Mouse (Mus musculus): ENCODE measurements around the gene Sptb. TPM values are rescaled to one million over a fixed set of nuclear protein-coding genes. Genes with fewer than 3 reads are reported as not detected.

Gene Sptb
- polyA plus RNA-seq, 1 experiment: 3.3 TPM

DNA sequence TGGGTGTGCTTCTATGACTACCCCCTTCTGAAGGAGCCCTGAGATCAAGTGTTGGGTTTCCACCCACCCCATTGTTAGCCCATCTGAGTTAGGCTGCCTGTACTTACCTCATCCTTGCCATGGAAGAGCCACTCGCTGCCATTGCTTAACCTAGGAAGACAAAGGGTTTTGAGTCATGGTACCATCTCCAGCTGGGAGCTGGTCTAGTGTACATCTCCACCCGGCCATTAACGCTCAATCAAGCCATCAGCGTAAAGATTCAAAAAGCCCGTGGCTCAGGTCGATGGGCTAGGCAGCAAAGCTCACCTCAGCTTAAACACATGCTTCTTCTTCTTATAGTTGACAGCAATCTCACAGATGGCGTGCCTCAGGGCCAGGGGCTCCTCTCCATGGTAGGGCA is 126.9 kb downstream of the Sptb start:
- no peak for TF ChIP-seq CTCF (IDR thresholded peaks at IDR 0.05; ENCODE audit: insufficient read depth, low read length)
- H3K4me3 ChIP-seq (replicated peaks; ENCODE audit: extremely low read depth, low read depth, low read length): no peak overlapping the region
- H3K4me1 ChIP-seq (ENCODE audit: control insufficient read depth, insufficient read depth, low read length): no peaks in the 10 kb centered on the region
- WGBS: 94% methylated on average over 7 of the region's 7 CpGs
- DNase-seq: no peak

DNA sequence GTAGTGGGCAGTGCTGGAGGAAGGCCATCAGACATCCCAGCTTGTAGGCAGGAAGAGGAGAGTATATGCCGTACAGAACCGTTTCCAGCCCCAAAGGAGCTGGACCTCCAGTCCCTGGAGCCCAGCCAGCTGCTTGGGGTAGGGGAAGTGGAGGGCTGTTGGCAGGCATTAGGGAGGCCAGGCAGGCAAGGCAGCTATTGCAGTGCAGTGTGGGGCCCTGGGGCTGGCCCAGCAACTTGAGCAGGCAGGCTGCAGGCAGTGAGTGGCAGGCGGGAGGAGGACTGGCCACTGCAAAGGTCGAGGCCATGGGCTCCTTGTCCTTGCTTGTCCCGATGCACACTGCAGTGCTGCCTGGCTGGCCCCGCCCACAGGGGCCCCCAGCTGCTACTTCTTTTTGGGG is 127.5 kb downstream of the Sptb start:
- no peaks in the 10 kb centered on the region for H3K4me1 ChIP-seq (ENCODE audit: control insufficient read depth, insufficient read depth, low read length)
- 15% methylated on average over 6 of the region's 6 CpGs for WGBS
- no peak for TF ChIP-seq POLR2A (IDR thresholded peaks at IDR 0.05; ENCODE audit: borderline replicate concordance, extremely low read depth, low read depth, low read length)
- no peak for DNase-seq
- no peak overlapping the region for H3K4me3 ChIP-seq (replicated peaks; ENCODE audit: extremely low read depth, low read depth, low read length)

DNA sequence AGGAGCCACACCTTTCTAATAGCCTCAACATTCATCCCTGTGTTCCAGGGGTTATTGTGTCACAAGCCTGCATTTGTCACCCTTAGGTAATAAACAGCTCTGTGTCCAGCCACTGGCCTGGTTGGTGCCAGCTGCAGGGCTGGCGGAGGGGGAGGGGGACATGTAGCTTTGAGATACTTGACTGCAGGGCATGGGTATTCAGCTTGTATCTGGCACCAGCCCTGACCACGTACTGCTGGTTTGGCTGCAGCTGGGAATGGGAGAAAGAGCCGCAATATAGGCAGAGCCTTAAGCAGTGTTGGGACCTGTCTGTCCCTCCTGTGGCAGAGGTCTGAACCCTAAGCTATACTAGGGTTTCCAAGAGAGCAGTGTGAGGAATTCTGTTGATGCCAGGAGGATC is 128.2 kb downstream of the Sptb start:
- TF ChIP-seq POLR2A (IDR thresholded peaks at IDR 0.05; ENCODE audit: borderline replicate concordance, extremely low read depth, low read depth, low read length): no peak
- no peak for TF ChIP-seq CTCF (IDR thresholded peaks at IDR 0.05; ENCODE audit: insufficient read depth, low read length)
- Histone ChIP-seq H3K4me3 (replicated peaks; ENCODE audit: extremely low read depth, low read depth, low read length) (no peak overlapping the region), H3K4me1 (ENCODE audit: control insufficient read depth, insufficient read depth, low read length) (no peaks in the 10 kb centered on the region)
- DNase-seq: no peak
- WGBS: 82% methylated on average over 3 of the region's 3 CpGs

- TF ChIP-seq POLR2A (IDR thresholded peaks at IDR 0.05; ENCODE audit: borderline replicate concordance, extremely low read depth, low read depth, low read length): no peak
- no peak for TF ChIP-seq CTCF (IDR thresholded peaks at IDR 0.05; ENCODE audit: insufficient read depth, low read length)
- WGBS: 87% methylated on average over 1 of the region's 1 CpGs
- no peak for DNase-seq
- Histone ChIP-seq H3K4me3 (replicated peaks; ENCODE audit: extremely low read depth, low read depth, low read length) (no peak overlapping the region), H3K4me1 (ENCODE audit: control insufficient read depth, insufficient read depth, low read length) (no peaks in the 10 kb centered on the region)
Observed at GRCm38 (mm10) chr12:76579806-76580205, 130.5 kb downstream of the Sptb start.

- Histone ChIP-seq H3K4me1 (ENCODE audit: control insufficient read depth, insufficient read depth, low read length) (no peaks in the 10 kb centered on the region), H3K4me3 (replicated peaks; ENCODE audit: extremely low read depth, low read depth, low read length) (no peak overlapping the region)
- no peak for DNase-seq
- 56% methylated on average over 2 of the region's 2 CpGs for WGBS
- TF ChIP-seq POLR2A (IDR thresholded peaks at IDR 0.05; ENCODE audit: borderline replicate concordance, extremely low read depth, low read depth, low read length) (no peak), CTCF (IDR thresholded peaks at IDR 0.05; ENCODE audit: insufficient read depth, low read length) (no peak)
Observed at GRCm38 (mm10) chr12:76578465-76578864, 131.9 kb downstream of the Sptb start.

- no peak for DNase-seq
- 77% methylated on average over 16 of the region's 16 CpGs for WGBS
Observed at GRCm38 (mm10) chr12:76577858-76578257, 132.5 kb downstream of the Sptb start.

GRCm38 (mm10) chr12:76576806-76577205 is 133.5 kb downstream of the Sptb start:
- DNase-seq: no peak
- no peak for TF ChIP-seq POLR2A (IDR thresholded peaks at IDR 0.05; ENCODE audit: borderline replicate concordance, extremely low read depth, low read depth, low read length)
- no peak for TF ChIP-seq CTCF (IDR thresholded peaks at IDR 0.05; ENCODE audit: insufficient read depth, low read length)
- Histone ChIP-seq H3K4me3 (replicated peaks; ENCODE audit: extremely low read depth, low read depth, low read length) (no peak overlapping the region), H3K4me1 (ENCODE audit: control insufficient read depth, insufficient read depth, low read length) (no peaks in the 10 kb centered on the region)
- 94% methylated on average over 8 of the region's 8 CpGs for WGBS

More at GRCm38 (mm10) chr12:76577858-76578257, 132.5 kb downstream of the Sptb start:
- Histone ChIP-seq H3K4me3 (replicated peaks; ENCODE audit: extremely low read depth, low read depth, low read length) (no peak overlapping the region), H3K4me1 (ENCODE audit: control insufficient read depth, insufficient read depth, low read length) (no peaks in the 10 kb centered on the region)
- TF ChIP-seq CTCF (IDR thresholded peaks at IDR 0.05; ENCODE audit: insufficient read depth, low read length): no peak
- TF ChIP-seq POLR2A (IDR thresholded peaks at IDR 0.05; ENCODE audit: borderline replicate concordance, extremely low read depth, low read depth, low read length): no peak

- no peaks in the 10 kb centered on the region for H3K4me1 ChIP-seq (ENCODE audit: control insufficient read depth, insufficient read depth, low read length)
- WGBS: 90% methylated on average over 9 of the region's 9 CpGs
- no peak overlapping the region for H3K4me3 ChIP-seq (replicated peaks; ENCODE audit: extremely low read depth, low read depth, low read length)
- TF ChIP-seq POLR2A (IDR thresholded peaks at IDR 0.05; ENCODE audit: borderline replicate concordance, extremely low read depth, low read depth, low read length): no peak
- no peak for TF ChIP-seq CTCF (IDR thresholded peaks at IDR 0.05; ENCODE audit: insufficient read depth, low read length)
- DNase-seq: no peak
Observed at GRCm38 (mm10) chr12:76576061-76576460, 134.3 kb downstream of the Sptb start.

DNA sequence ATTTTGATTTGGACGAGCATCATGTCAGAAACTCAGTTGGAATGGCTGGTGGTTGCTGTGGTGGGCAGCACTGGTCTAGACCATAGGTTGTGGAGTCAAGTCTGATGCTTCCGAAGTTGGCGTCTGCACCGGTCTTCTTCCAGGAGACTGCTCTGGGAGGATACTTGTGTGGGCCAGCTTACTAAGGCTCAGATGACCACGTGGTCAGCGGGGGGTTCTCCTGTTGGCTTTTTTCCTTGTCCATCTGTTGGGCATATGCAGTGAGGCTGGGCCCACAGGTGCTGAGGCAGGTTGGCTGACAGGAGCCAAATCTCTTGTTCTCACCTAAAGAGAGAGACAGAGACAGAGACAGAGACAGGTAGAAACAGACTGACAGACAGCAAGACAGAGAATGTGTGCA is 135.5 kb downstream of the Sptb start:
- no peak for DNase-seq
- 96% methylated on average over 6 of the region's 6 CpGs for whole genome bisulfite sequencing
- Histone ChIP-seq H3K4me1 (ENCODE audit: control insufficient read depth, insufficient read depth, low read length) (no peaks in the 10 kb centered on the region), H3K4me3 (replicated peaks; ENCODE audit: extremely low read depth, low read depth, low read length) (no peak overlapping the region)
- TF ChIP-seq CTCF (IDR thresholded peaks at IDR 0.05; ENCODE audit: insufficient read depth, low read length) (no peak), POLR2A (IDR thresholded peaks at IDR 0.05; ENCODE audit: borderline replicate concordance, extremely low read depth, low read depth, low read length) (no peak)

DNA sequence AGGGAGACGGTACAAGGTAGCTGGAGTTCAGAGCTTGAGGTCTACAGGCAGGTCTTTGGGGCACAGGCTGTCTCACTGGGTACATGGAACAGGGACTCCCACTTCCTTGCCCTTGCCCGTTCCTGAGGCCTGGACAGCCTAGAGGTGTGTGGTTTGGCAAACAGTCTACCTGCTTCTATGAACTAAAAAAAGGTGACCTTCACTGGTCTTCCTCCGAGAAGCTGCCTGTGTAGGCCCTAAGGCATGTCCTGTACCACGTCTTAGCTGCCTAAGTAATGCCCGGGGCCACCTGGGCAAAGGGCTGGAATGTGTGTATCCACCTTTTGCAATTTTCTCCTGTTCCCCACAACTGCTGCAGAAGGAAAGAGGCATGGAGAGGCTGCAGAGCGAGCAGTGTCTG is 137.0 kb downstream of the Sptb start:
- H3K4me1 ChIP-seq (ENCODE audit: control insufficient read depth, insufficient read depth, low read length): no peaks in the 10 kb centered on the region
- WGBS: 93% methylated on average over 6 of the region's 6 CpGs
- TF ChIP-seq CTCF (IDR thresholded peaks at IDR 0.05; ENCODE audit: insufficient read depth, low read length): no peak
- no peak for TF ChIP-seq POLR2A (IDR thresholded peaks at IDR 0.05; ENCODE audit: borderline replicate concordance, extremely low read depth, low read depth, low read length)
- DNase-seq: no peak
- no peak overlapping the region for H3K4me3 ChIP-seq (replicated peaks; ENCODE audit: extremely low read depth, low read depth, low read length)
